Mouse (Mus musculus) ovary, postnatal 36 days (tissue): ENCODE results near the gene Helb.

Experiments used
- DNase-seq: peaks from one replicate; pipeline ENCODE4 v3.0.0; 2022; ENCODE audit warnings: low spot score, mixed read lengths

The Helb gene

DNA sequence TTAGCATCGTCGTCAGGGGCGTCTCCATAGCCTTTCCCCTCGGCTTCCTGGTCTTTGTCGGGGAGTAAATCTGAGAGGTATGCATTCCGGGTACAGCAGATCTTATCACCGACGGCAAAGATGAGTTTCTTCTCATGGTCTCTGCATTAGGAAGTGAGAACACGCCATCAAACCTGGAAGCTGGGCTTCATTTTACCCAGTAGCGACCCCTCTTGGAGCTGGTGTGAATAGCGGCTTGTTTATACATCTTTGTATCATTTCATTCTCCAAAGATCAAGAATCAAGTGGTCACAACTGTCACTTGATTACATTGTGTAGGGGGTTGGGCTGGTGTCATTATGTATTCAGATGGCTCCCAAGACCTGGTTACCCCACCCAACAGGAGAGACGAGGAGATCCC, 20.2 kb downstream of the Helb start:
- no peak for DNase-seq

DNA sequence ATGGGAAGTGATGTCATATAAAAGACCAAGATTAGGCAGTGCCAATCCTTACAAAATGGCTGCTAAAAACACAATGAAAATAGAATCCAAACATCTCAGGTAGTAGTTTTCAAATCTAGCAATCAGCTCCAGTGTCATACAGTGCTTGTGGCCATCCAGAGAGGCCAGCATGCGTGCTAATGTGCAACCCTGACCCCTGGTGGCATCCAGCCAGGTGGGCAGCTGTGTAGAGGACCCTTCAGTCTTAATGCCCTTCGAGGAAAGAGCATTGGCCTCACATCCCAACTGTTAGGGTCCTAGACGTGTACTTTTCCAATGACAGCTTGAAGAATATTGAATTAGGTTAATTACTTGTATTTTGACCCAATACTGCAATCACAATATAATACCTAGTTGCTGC, 34.9 kb downstream of the Helb start:
- no peak for DNase-seq

DNA sequence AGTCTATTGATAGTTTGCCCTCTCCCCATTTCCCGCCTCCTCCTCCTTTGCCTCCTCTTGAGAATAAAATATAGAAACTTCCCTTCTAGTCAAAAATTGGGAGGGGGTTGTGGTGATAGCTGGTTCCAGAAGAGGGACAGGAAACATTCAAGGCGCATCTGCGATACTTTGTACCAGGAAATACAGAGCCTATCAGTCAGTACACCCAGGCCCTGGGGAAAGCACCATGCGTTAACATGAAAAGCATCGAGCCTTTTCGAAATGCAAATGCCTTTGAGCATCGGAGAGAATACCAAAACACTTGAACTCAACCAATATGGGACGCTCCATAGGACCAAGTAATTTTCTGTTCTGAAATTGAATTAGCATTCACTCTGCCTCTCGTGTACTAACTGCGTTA, 46.5 kb downstream of the Helb start:
- DNase-seq, result no peak

DNA sequence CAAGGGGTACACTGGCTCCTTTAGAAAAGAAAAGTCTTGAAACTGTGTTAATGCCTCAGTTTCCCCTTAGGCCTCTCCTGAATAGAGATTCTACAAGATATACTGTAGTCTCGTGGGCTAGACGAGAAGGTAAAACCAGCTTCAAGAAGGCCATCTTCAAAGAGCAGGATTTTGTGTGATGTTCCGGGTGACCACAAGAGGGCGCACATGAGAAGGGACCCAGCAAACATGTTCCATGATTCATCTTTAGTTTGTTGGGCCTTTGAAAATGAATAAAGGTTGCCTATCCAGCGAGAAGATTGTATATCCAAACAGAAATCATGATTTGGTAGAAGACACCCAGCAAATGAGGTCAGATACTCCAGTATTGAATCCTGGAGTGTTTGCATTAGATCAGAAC, 48.4 kb downstream of the Helb start:
- DNase-seq, result peak; percentile 41

DNA sequence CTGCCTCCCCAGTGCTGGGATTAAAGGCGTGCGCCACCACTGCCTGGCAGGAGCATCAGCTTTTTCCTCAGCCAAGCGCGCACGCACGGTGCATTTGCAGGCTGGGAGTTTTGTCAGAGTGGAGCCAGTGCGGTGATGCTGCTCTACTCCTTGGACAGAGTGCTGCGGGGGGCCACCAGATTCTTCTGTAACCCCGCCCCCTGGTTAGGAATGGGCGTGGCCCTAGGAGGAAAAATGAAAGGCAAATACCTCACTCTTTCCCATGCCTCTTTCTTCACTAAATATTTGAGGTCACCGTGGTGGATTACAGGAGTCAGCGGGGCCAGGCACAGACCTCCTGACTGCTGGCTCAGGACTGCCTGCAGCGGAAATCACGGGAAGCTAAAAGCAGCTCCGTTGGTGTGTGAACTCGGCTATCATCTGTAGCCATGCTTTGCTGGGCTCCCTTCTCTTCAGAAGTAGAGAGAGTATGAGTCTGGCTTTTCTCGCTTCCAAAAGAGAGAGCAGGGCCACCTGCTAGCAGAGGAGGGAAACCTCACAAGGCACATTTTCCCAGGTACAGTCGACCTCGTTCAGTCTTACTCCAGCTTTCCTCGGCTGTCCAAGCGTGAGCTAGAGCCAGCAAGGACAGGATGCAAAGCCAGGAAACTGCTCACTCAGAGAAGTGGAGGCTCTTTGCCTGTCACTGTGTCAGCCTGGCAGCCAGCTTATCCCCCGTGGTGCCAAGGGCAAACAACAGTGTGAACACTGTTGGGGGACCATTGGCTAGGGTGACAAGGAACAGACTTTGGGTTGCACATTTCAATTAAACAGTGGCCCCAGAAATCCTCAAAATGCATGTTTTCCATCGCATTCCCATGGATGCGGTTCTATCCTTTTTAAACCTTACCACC, 51.3 kb downstream of the Helb start:
- no peak for DNase-seq

DNA sequence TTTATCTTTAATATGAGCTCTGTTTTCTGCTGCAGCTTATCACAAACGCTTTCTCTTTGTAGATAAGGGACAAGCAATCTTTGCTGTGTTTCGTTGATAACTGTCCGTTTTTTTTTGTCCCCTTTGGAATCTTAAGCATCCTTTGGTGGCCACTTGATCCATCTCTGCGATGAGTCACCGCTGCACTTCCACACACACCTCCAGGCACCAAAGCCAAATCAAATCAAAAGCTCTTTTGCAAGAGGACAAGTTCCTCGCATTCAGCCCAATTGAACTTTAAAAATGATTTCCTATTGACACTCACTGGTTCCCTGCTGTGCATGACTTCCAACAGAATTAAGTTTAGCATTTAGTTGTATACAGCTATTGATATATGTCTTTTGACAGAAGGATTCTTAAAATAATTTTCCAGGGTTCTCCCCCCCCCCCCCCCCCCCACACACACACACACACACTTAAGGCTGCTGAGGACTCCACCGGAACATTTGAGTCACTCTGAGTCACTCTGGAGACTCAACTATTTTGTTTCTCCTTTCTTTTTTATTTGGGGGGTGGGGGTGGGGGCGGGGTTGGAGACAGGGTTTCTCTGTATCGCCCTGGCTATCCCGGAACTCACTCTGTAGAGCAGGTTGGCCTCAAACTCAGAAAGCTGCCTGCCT, 52.1 kb downstream of the Helb start:
- DNase-seq, result no peak

DNA sequence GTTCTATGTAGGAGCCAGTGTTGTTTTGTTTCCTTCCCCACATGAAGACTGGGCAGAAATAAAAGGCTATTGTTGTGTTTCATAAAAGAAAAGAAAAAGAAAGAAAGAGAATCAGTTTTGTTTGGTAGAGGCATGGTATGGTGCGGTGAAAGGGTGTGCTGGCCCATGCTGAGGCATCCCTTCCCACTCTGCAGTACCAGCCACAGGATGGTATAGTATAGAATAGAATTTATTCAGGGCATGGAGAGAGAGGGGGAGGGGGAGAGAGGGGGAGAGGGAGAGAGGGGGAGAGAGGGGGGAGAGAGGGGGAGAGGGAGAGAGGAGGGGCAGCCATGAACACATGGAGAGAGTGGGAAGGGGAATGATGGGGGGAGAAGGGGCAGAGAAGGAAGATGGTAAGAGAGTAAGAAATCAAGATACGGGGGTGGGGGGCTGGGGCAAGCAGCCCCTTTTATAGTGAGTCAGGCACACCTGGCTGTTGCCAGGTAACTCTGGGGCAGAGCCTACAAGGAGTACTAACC, 68.0 kb downstream of the Helb start:
- no peak for DNase-seq

DNA sequence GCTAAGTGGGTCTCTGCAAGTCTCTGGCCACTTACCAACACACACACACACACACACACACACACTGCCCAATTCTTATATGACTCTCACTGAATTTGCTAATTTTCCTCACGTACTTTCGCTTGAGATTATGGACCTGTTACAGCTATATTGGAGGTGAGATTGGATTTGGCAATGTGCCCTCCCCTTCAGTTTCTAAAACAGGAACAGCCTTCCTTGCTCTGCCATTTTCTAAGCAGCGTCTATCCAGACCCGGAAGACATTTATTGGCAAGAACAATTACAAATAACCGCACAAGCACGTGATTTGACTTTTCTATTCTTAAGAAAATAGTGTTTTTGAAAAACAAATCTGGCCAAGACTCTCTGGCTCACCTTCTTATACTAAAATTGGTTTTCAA, 68.5 kb downstream of the Helb start:
- DNase-seq, result no peak

DNA sequence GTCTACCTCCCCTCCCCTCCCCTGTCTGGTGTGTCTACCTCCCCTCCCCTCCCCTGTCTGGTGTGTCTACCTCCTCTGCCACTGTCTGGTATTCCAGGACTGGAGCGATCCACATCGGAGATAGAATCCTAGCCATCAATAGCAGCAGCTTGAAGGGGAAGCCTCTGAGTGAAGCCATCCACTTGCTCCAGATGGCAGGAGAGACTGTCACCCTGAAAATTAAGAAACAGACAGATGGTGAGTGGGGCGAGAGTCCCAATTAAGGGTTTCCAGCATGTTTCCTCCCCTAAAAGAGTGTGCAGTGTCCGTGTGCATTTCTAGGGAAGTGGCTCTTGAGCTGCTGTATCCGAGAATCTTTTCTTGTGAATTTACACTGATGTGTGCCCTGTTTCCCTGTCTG, 74.6 kb downstream of the Helb start:
- DNase-seq, result no peak

DNA sequence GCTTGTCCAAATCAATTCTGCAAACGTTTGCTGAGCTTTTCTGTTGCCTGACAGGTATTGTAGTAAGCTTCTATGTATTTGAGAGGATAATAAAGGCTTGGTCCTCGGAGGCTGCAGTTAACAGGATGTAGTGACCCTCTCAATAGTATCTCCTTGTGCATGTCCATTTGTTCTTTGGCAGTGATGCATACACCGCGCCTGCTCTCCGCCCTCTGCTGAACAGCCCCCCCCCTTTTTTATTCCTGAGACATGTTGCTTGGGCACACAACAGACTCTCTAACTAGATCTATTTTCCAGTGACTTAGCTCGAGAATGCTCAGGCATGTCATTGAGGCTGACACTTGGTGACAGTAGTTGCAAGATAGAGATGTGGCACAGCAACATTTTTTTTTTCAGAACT, 77.0 kb downstream of the Helb start:
- no peak for DNase-seq

DNA sequence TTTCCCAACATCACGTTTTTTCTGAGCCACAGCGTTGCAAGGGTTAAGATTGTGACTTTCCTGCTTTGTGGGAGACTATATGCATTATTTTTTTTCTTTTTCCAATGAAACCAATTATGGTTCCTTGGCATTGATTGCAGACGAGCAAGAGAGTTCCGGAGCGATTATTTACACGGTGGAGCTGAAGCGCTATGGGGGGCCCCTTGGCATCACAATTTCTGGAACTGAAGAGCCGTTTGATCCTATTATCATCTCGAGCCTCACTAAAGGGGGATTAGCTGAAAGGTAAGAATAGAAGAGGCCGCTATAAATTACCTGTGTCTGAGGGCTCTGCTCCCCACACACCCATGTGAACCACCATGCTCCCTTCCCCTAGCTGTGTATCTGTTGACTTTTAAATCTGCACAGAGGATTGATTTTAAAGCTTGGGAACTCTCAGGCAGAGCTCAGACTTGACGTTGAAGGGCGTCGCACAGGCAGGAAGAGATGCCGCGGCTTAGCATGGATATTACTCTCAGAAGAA, 77.5 kb downstream of the Helb start:
- DNase-seq, result no peak

DNA sequence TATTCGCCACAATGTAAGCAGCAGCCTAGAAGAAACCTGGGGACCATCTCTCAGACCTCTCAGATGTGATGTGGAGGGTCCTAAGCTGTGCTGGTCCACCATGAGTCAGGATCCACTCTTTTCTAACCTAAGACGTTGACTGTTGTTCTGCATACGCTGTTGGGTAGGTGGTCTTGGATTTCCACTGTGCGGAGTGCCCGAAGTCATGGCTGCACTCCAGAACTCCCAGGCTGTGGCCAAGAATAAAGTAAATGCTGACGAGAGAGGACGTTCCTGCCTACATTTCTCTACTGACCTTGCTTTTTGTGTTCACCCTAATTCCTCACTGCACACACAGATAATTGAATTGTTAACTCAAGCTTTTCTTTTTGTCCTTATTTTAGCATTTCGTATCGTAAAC, 78.9 kb downstream of the Helb start:
- no peak for DNase-seq
